Mouse (Mus musculus): ENCODE measurements around the gene Vps35l. TPM values are rescaled to one million over a fixed set of nuclear protein-coding genes. Genes with fewer than 3 reads are reported as not detected.
A peak's percentile ranks its signal among the peaks of the same experiment; 100 is the strongest.

Gene Vps35l
- polyA plus RNA-seq, 1 experiment from 2014 or later: 97.5 TPM

GRCm38 (mm10) chr7:118841030-118841745 lies 101.2 kb downstream of the Vps35l start:
- H3K9me3 ChIP-seq: no peaks in the 10 kb centered on the region
- no peak overlapping the region for H3K4me2 ChIP-seq (replicated peaks)
- no peaks in the 10 kb centered on the region for H3K27me3 ChIP-seq
- H3K9ac ChIP-seq (replicated peaks): no peak overlapping the region
- no peaks in the 10 kb centered on the region for H3K4me1 ChIP-seq (replicated peaks)
- no peak overlapping the region for H3K27ac ChIP-seq
- peaks cover 100% of the 10 kb centered on the region for H3K36me3 ChIP-seq
- no peak overlapping the region for H3K4me3 ChIP-seq (replicated peaks)
- 85% methylated on average over 8 of the region's 8 CpGs for WGBS
- no peak for ATAC-seq

- no peak for ATAC-seq
- 55% methylated on average over 1 of the region's 1 CpGs for WGBS
- H3K27ac ChIP-seq: no peak overlapping the region
- no peak overlapping the region for H3K9ac ChIP-seq (replicated peaks)
- peaks cover 99% of the 10 kb centered on the region for H3K36me3 ChIP-seq
- no peaks in the 10 kb centered on the region for H3K4me1 ChIP-seq (replicated peaks)
- H3K9me3 ChIP-seq: no peaks in the 10 kb centered on the region
- H3K4me2 ChIP-seq (replicated peaks): no peak overlapping the region
- H3K27me3 ChIP-seq: no peaks in the 10 kb centered on the region
- no peak overlapping the region for H3K4me3 ChIP-seq (replicated peaks)
Measured at GRCm38 (mm10) chr7:118841796-118842195, 101.8 kb downstream of the Vps35l start.

- ATAC-seq: no peak
- H3K27me3 ChIP-seq: no peaks in the 10 kb centered on the region
- no peak overlapping the region for H3K9ac ChIP-seq (replicated peaks)
- 80% methylated on average over 4 of the region's 4 CpGs for WGBS
- no peak overlapping the region for H3K27ac ChIP-seq
- peaks cover 99% of the 10 kb centered on the region for H3K36me3 ChIP-seq
- no peaks in the 10 kb centered on the region for H3K9me3 ChIP-seq
- no peaks in the 10 kb centered on the region for H3K4me1 ChIP-seq (replicated peaks)
- H3K4me2 ChIP-seq (replicated peaks): no peak overlapping the region
- H3K4me3 ChIP-seq (replicated peaks): no peak overlapping the region
Measured at GRCm38 (mm10) chr7:118842938-118843337, 102.9 kb downstream of the Vps35l start.

GRCm38 (mm10) chr7:118845141-118845540 lies 105.1 kb downstream of the Vps35l start:
- Histone ChIP-seq H3K4me2 (replicated peaks) (no peak overlapping the region), H3K27ac (no peak overlapping the region), H3K36me3 (peaks cover 99% of the 10 kb centered on the region), H3K9ac (replicated peaks) (no peak overlapping the region), H3K4me1 (replicated peaks) (no peaks in the 10 kb centered on the region), H3K27me3 (no peaks in the 10 kb centered on the region), H3K4me3 (replicated peaks) (no peak overlapping the region), H3K9me3 (no peaks in the 10 kb centered on the region)
- no peak for ATAC-seq
- WGBS: 95% methylated on average over 5 of the region's 5 CpGs

GRCm38 (mm10) chr7:118846329-118846728 lies 106.3 kb downstream of the Vps35l start:
- Histone ChIP-seq H3K4me3 (replicated peaks) (no peak overlapping the region), H3K4me2 (replicated peaks) (no peak overlapping the region), H3K4me1 (replicated peaks) (no peaks in the 10 kb centered on the region), H3K9me3 (no peaks in the 10 kb centered on the region), H3K27ac (no peak overlapping the region), H3K27me3 (no peaks in the 10 kb centered on the region), H3K36me3 (peaks cover 99% of the 10 kb centered on the region), H3K9ac (replicated peaks) (no peak overlapping the region)
- 96% methylated on average over 4 of the region's 4 CpGs for WGBS
- no peak for ATAC-seq

- Histone ChIP-seq H3K4me2 (replicated peaks) (no peak overlapping the region), H3K9me3 (no peaks in the 10 kb centered on the region), H3K9ac (replicated peaks) (no peak overlapping the region), H3K4me3 (replicated peaks) (no peak overlapping the region), H3K4me1 (replicated peaks) (peaks cover 7% of the 10 kb centered on the region), H3K27me3 (no peaks in the 10 kb centered on the region), H3K36me3 (peaks cover 94% of the 10 kb centered on the region), H3K27ac (no peak overlapping the region)
- no peak for ATAC-seq
- 88% methylated on average over 10 of the region's 10 CpGs for WGBS
Measured at GRCm38 (mm10) chr7:118848796-118849195, 108.8 kb downstream of the Vps35l start.

- Histone ChIP-seq H3K4me3 (replicated peaks) (no peak overlapping the region), H3K9me3 (no peaks in the 10 kb centered on the region), H3K4me1 (replicated peaks) (peaks cover 16% of the 10 kb centered on the region), H3K9ac (replicated peaks) (no peak overlapping the region), H3K36me3 (peaks cover 85% of the 10 kb centered on the region), H3K4me2 (replicated peaks) (no peak overlapping the region), H3K27ac (no peak overlapping the region), H3K27me3 (no peaks in the 10 kb centered on the region)
- no peak for ATAC-seq
- 90% methylated on average over 5 of the region's 5 CpGs for WGBS
Measured at GRCm38 (mm10) chr7:118849543-118850250, 109.7 kb downstream of the Vps35l start.

- Histone ChIP-seq H3K36me3 (peaks cover 74% of the 10 kb centered on the region), H3K4me3 (replicated peaks) (no peak overlapping the region), H3K9ac (replicated peaks) (no peak overlapping the region), H3K27ac (no peak overlapping the region), H3K4me2 (replicated peaks) (no peak overlapping the region), H3K4me1 (replicated peaks) (peaks cover 19% of the 10 kb centered on the region), H3K9me3 (no peaks in the 10 kb centered on the region), H3K27me3 (no peaks in the 10 kb centered on the region)
- 85% methylated on average over 9 of the region's 9 CpGs for WGBS
- ATAC-seq: no peak
Measured at GRCm38 (mm10) chr7:118850676-118851290, 110.8 kb downstream of the Vps35l start.

- Histone ChIP-seq H3K9ac (replicated peaks) (no peak overlapping the region), H3K27me3 (no peaks in the 10 kb centered on the region), H3K4me1 (replicated peaks) (peaks cover 24% of the 10 kb centered on the region), H3K4me3 (replicated peaks) (no peak overlapping the region), H3K27ac (no peak overlapping the region), H3K36me3 (peaks cover 66% of the 10 kb centered on the region), H3K4me2 (replicated peaks) (no peak overlapping the region), H3K9me3 (no peaks in the 10 kb centered on the region)
- no peak for ATAC-seq
- 94% methylated on average over 7 of the region's 7 CpGs for WGBS
Measured at GRCm38 (mm10) chr7:118851571-118851970, 111.5 kb downstream of the Vps35l start.

GRCm38 (mm10) chr7:118852611-118853010 lies 112.6 kb downstream of the Vps35l start:
- peaks cover 24% of the 10 kb centered on the region for H3K4me1 ChIP-seq (replicated peaks)
- ATAC-seq: no peak
- H3K9ac ChIP-seq (replicated peaks): no peak overlapping the region
- peaks cover 58% of the 10 kb centered on the region for H3K36me3 ChIP-seq
- 88% methylated on average over 4 of the region's 4 CpGs for WGBS
- H3K27me3 ChIP-seq: no peaks in the 10 kb centered on the region
- no peaks in the 10 kb centered on the region for H3K9me3 ChIP-seq
- no peak overlapping the region for H3K4me2 ChIP-seq (replicated peaks)
- no peak overlapping the region for H3K27ac ChIP-seq
- no peak overlapping the region for H3K4me3 ChIP-seq (replicated peaks)

GRCm38 (mm10) chr7:118854606-118855005 lies 114.6 kb downstream of the Vps35l start:
- H3K4me1 ChIP-seq (replicated peaks): peaks cover 24% of the 10 kb centered on the region
- no peak for ATAC-seq
- H3K4me3 ChIP-seq (replicated peaks): peak overlapping the region; percentile 89
- no peak overlapping the region for H3K27ac ChIP-seq
- H3K4me2 ChIP-seq (replicated peaks): peak overlapping the region; percentile 95
- H3K36me3 ChIP-seq: peaks cover 42% of the 10 kb centered on the region
- H3K9ac ChIP-seq (replicated peaks): peak overlapping the region; percentile 80
- no peaks in the 10 kb centered on the region for H3K9me3 ChIP-seq
- WGBS: 23% methylated on average over 3 of the region's 3 CpGs
- H3K27me3 ChIP-seq: no peaks in the 10 kb centered on the region

- Histone ChIP-seq H3K9ac (replicated peaks) (peak within 1 kb of the TSS; percentile 80), H3K36me3 (peaks cover 35% of the 10 kb centered on the region), H3K4me1 (replicated peaks) (peaks cover 24% of the 10 kb centered on the region), H3K9me3 (no peaks in the 10 kb centered on the region), H3K27me3 (no peaks in the 10 kb centered on the region), H3K27ac (peak within 1 kb of the TSS; percentile 81), H3K4me2 (replicated peaks) (peak within 1 kb of the TSS; percentile 95), H3K4me3 (replicated peaks) (peak within 1 kb of the TSS; percentile 89)
- ATAC-seq: peak; percentile 98
- WGBS: under 1% methylated on average over 57 of the region's 57 CpGs
Measured at GRCm38 (mm10) chr7:118855171-118855876, 115.3 kb downstream of the Vps35l start, which contains the start of gene Iqck. Iqck (plus strand) TSS chr7:118855752.

All from midbrain, embryonic 13.5 days (tissue).